Mouse (Mus musculus): ENCODE results near the gene Shroom3.

Shroom3 gene

DNA sequence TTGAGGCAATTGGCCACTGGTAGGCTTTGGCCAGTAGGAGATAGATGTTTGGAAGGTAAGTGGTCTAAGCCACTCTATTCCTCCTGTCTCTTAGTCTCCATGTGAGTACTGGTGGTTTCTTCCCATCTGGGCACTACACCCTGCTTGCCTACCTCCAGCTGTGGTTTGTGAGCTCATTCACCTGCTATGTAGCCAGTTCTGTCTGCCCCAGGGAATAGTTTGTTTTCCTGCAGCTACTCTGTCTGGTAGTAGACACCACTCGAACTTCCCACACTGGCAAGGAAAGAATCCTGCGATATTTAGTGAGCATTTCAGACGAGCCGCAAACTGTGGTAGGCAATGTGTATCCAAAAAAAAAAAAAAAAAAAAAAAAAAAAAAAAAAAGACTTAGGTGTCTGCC lies 68.3 kb downstream of the Shroom3 start:
- no peak for DNase-seq (ENCODE audit: inconsistent ontology term)

DNA sequence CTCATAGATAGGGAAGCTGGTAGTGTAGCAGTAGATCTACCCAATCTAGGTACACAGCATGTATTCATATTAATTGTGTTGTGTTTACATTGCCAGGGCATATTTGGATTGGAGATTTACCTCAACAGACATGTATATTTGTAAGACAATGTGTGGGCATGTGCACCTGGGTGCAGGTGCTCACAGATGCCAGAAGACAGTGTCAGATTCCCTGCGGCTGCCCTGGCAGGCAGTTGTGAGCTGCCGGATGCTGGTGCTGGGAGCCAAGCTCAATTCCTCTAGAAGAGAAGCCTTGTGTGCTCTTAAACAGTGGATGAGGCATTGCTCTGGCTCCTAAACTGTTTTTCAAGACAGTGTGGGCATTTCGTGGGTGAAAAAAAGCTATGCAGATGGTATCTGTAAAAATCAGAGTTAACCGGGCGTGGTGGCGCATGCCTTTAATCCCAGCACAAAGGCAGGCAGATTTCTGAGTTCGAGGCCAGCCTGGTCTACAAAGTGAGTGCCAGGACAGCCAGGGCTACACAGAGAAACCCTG lies 72.1 kb downstream of the Shroom3 start:
- DNase-seq (ENCODE audit: inconsistent ontology term), result no peak

DNA sequence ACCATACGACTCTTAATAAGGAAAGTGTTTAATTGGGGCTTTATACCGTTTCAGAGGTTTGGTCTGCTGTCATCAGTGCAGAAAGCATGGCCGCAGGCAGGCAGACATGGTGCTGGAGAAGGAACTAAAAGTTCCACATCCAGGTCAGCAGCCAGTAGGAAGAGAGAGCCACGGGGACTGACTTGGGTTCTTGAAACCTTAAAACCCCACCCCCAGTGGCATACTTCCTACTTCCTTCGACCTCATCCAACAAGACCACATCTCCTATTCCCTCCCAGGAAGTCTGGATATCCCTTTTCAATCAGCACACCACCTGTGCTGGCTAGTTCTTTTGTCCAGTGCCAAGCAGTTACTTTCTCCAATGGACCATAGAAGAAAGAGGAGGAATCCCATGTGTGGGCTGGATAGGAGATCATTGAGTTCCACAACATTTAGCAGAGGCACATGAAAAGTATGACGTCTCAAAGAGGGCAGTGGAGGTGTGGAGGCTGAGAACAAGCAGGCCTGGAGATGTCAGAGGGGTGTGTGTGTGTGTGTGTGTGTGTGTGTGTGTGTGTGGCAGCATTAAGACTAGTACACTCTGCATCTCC lies 76.0 kb downstream of the Shroom3 start:
- DNase-seq (ENCODE audit: inconsistent ontology term), result no peak

DNA sequence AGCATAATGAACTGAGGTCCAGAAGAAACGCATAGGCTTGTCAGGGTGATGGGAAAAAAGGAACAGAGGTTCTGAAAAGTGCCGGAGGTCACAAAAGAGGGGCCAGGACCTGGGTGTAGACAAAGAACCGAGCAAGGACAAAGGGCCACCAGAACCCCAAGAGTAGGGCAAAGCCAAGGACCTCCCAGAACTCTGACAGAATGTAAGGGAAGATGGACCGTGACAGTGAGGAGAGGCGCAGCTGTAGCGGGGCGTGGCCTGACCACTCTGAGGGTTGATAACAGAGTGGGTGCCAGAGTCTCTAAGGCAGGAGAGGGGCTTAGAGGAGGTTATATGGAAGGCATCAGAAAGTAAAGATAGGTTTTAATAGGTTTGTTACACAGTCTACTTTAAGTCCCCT lies 77.3 kb downstream of the Shroom3 start:
- no peak for DNase-seq (ENCODE audit: inconsistent ontology term)

DNA sequence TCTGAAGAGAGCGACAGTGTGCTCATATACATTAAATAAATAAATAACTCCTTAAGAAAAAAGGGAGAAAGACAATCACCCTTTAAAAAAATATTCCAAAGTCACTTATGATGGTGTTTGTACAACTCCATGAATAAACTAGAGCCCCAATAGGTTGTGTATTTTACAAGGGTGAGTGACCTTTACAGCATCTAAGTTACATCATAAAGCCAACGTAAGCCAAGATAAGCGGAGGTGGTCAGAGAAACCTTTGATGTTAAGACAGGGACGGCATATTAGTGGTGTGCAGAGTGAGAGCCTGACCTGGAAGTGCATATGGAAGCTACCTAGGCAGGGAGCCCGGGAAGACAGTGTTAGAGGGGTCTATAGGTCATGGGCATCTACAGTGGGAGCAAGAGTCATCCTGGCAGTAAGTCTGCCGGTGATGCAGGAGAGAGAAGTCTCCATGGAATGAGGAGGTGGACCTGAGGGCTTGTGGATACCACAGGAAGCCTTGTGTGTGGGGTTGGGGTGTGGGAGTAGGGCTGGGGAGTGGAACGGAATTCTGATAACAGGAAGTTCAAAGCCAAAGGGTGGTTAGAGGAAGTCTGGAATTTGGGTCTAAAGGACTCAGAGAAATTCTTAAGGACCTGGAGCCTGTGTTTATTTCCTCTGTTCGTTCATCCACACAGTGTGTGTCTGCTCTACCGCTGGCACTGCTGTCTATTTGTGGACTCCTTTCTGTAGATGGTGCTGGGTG lies 78.5 kb downstream of the Shroom3 start:
- DNase-seq (ENCODE audit: inconsistent ontology term), result no peak

DNA sequence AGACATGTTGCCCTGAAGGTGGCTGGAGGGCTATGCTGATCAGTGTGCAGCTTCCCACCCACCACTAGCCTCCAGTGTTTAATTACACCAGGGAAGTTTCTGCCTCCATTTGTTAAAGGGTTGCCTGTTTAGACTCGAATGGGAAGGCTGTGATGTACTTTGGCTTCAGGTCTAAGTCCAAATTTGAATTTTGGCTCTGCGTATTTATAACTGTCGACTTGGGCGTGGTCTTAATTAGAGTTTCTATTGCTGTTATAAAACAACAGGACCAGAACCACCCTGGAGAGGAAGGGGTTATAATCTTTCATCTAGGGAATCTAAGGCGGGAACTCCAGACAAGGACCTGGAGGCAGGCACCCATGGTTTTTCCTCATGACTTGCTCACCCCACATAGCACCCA lies 79.2 kb downstream of the Shroom3 start:
- no peak for DNase-seq (ENCODE audit: inconsistent ontology term)

DNA sequence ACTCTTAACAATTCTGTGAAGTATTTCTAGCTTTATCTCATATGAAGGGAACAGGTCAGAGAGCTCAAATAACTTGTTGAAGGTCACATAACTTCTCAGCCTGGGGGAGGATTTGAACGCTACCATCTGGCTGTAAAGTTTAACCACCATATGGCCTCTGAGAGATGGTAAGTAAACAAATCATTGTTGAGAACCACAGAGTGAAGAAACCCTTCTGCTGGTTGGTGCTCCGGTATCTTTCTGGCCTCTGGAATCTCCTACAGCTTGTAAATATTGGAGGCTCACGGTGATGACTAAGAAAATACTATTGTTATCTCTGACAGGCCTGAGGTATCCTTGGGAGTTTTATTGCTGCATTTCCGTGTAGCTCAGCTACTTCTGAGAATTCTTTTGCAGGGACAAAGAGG lies 80.3 kb downstream of the Shroom3 start:
- DNase-seq (ENCODE audit: inconsistent ontology term), result peak; percentile 92

DNA sequence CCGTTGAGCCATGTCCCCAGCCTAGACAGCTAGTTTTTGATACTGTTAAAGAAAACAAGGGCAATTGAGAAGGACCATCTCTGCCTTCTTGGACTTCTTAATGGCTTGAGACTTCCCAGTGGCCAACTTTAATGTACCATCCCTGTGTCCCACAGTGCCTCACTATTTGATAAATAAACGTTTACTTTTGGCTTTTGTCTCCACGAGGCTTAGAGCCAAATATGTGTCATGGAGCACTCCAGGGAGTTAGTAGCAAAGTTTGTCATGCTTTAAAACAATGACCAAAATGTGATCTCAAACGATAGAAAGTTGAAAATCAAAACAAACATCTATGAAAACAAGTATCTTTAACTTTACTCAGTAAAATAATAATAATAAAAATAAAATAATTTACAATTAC lies 83.1 kb downstream of the Shroom3 start:
- no peak for DNase-seq (ENCODE audit: inconsistent ontology term)

DNA sequence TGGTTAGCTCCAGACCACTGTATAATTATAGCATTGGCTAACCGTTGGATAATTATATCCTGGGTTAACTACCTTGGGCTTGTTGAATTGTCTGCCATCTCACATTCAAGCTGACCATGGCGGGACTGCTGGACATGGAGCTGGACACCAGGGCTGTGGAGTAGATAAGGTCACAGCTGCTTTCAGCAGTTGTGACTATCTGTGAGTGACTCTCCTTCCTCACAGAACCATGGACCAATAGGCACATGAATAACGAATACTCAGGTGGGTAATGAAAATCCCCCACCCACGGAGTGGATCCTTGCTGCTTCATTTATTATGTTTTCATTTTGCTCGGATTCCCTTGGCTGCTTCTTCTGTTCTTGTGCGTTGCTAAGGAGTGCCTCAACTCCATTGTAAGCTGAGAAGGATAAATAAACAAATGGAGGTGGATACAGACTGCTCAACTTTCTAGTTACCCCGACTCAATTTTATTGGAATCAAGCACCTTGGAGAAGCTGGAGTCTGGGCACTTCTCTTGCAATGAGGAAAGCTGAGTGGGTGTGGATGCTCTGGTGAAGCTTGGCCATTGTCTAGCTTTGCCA lies 84.1 kb downstream of the Shroom3 start:
- peak; percentile 66 for DNase-seq (ENCODE audit: inconsistent ontology term)

DNA sequence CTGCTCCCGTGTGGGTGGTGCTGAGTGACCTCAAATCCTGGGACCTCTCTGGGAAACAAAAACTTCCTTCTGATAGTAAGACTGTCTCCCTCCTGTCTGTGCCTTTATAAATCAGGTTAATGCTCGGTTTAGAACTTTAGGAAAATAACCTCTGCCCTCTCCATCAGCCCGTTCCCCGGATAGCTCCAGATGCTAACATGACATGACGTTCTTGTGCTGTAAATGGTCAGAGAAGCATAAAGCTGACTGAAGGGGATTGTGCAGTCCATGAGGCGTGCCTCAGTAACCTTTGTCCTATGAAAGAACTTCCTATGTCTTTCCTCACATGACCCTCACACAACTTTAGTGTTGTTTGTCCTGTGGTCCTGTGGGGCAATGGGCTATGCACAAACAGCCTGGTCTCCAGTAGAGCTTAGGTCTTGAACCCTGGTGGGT lies 84.6 kb downstream of the Shroom3 start:
- no peak for DNase-seq (ENCODE audit: inconsistent ontology term)

DNA sequence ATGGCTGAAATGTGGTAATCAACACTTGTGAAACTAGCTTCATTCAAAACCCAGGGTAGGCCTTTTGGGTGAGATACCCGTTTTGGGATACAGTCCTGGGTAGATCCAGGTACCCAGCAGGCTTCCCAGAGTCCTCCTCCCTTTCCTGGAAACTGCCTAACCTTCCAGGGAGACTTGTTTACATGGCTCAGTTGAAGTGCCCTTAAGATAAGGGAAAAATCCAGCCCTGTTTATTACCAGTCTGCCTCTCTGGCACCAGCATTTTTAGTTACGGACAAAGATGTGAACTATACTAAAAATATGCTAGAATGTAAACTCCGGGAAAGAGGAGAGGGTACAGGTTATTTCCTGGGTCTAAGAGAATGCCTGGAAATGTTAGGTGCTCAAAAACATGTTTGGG lies 90.6 kb downstream of the Shroom3 start:
- DNase-seq (ENCODE audit: inconsistent ontology term), result no peak

DNA sequence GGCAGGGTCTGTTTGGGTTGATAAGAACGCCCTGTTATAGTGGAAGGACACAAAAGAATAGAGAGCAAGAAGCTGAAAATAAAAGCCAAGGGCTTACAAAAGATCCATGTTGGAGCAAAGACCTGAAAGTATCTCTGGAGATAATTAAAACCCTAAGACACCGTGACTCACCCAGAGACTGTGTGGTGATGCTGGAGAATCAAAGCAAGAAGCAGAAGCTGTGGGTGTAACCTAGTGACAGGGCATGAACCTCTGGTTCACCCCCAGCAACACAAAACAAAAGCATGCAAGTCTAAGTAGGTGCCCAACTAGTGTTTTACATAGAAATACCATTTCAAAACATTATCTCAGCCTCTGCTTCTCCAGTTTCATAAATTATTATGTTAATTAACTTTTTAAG lies 91.2 kb downstream of the Shroom3 start:
- DNase-seq (ENCODE audit: inconsistent ontology term), result no peak

DNA sequence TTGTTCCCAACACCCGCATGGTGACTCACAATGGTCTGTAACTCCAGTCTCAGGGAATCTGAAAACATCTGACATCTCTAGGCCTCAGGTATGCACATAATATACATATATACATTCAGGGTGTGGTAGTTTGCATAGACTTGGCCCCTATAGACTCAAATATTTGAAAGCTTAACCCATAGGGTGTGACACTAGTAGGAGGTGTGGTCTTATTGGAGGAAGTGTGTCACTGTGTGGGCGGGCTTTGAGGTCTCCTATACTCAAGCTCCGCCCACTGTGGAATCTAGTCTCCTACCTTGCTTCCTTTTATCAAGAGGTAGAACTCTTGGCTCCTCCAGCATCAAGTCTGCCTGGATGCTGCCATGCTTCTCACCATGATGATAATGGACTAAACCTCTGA lies 91.7 kb downstream of the Shroom3 start:
- no peak for DNase-seq (ENCODE audit: inconsistent ontology term)

DNA sequence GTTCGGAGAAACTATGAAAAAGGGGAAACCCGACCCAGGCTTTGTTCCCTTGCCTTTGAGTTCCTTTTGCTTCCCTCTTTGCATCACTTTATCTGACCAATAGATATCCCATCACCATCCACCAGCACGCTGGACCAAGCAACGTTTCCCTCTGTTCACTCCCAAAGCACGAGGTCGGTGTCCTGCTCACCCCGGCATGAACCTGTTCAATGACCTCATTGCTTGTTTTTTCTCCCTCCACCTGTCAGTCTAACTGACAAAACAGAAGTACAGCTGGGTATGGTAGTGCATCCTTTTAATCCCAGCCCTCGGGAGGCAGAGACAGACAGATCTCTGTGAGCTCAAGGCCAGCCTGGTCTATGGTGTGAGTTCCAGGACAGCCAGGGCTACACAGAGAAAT lies 95.2 kb downstream of the Shroom3 start:
- no peak for DNase-seq (ENCODE audit: inconsistent ontology term)

DNA sequence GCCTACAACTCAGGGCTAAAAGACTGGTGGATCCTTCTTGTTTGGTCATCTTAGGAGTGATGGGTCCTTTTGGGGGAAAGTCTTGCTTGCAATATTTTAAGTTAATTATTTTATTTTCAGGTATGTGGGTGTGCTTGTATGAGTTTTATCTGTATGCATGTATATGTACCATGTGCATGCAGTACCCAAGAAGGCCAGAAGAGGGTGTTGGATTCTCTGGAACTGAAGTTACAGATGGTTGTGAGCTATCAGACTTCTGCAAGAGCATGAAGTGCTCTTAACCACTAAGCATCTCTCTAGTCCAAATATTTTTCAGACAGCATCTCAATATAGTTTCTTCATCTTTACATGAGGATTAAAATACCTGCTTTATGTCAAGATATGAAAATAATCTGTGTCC lies 97.8 kb downstream of the Shroom3 start:
- DNase-seq (ENCODE audit: inconsistent ontology term), result no peak

DNA sequence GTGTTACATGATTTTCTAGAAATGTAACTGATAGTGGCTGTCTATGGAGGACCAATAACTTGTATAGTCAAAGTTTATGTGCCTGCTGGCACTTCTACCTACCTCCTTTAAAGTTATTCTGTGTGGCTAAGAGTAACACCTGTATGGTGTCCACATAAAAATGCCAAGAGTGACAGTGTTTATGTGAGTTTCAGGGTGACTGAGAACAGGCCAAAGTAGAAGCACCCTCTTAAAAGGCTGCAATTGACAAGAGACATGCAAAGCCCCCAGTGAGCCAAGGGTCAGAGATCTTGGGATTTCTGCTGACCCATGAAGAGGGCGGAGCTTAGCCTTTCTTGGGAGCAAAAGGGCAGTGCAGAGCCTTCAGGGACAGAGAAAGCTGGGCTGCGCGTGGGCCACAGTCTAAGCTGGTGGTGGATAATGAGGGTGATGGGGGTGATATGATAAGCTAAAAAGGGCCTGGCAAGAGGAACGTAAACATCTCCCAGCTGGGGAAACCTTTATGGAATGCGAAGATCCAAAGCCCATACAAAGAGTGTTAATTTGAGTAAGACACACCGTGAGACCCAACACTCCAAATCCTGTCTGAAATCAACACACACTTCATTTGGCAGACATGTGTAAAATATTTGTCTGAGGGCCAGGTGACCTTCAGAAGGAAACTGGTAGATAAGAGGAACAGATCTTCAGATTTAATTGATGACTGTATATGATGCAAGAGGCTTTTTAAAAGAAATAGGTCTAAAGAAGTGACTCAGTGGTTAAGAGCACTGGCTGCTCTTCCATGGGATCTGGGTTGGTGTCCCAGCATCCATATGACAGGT lies 101.0 kb downstream of the Shroom3 start:
- DNase-seq (ENCODE audit: inconsistent ontology term), result no peak

DNA sequence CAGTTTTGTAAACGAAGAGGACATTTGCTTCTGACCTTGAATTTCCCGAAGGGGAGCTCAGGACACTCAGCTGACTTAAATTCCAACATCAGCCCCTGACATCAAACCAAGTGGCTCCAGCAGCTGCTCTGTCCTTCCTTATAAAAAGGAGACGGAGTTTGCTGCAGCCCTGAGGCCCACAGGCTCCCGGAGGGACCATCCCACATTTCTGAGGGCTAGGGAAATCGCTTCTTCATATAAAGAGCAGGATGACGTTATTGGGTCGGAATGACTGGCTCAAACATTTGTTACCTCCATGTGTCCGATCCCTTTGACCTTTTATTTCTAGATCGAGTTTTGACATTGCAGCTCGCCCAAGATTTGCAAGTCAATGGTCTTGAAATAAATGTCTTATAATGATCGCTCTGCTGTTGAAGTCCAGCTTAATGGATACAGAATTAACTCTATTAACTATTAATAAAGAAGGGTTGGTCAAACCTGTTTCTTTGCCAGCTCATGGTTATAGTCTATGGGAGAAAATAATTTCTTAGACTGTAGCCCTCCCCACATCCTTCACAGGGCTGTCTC lies 102.7 kb downstream of the Shroom3 start:
- DNase-seq (ENCODE audit: inconsistent ontology term), result no peak

DNA sequence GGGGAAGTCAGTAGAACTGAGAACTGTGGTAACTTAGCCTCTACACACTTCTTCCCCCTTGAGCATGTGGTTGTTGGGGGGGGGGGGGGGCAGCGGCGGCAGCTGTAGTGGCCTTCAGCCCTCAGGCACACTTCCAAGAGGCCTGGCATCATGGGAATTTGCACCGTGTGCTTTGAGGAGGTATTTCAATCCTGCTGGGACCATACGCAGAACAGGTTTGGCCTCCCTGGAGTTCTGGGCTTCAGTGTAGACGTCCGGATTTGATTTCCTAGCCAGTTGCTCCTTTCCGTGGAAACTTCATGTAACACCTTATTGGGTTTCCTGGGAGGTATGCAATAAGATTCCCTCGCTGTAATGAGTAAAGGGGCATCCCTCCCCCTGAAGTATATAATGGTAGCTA lies 105.8 kb downstream of the Shroom3 start:
- DNase-seq (ENCODE audit: inconsistent ontology term), result no peak

DNA sequence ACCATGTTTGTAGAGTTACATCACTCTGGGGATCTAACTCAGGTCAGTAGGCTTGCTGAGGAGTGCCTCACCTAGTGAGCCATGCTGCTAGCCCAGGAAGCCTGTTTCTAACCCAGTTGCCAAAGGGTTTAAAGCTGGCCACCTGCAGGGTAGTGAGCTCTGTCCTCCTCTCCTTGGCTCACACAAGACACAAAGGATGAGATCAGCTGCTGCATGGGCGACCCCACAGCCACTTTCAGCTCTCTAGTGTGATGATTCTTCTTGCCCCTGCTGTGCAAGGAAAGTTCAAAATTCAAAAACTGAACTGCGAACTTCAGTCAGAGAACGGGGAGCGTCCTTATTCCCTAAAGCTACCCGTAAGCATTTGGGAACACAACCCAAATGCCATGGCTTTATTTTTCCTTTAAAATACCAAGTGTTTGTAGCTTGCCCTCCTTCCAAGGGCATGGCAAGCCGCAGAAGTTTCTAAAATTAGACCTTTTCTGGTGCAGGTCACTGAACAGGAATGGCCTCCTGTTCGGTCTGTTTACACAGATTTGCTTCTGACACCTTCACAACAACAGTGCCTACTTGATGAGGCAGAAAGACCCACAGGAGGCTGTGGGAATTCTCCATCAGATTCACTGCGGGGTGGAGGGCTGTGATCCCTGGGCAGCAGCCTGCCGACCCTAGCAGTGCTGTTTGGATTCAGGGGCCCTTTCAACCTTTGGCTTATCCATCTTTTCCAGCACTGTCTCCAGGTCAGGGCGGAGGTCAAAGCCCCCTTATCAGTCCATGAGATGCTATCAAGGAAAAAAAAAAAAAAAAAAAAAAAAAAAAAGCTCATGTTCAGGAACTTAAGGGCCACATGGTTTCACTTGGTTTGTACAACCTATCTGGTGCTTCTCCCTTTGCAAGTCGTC lies 113.1 kb downstream of the Shroom3 start:
- DNase-seq (ENCODE audit: inconsistent ontology term), result peak; percentile 70

DNA sequence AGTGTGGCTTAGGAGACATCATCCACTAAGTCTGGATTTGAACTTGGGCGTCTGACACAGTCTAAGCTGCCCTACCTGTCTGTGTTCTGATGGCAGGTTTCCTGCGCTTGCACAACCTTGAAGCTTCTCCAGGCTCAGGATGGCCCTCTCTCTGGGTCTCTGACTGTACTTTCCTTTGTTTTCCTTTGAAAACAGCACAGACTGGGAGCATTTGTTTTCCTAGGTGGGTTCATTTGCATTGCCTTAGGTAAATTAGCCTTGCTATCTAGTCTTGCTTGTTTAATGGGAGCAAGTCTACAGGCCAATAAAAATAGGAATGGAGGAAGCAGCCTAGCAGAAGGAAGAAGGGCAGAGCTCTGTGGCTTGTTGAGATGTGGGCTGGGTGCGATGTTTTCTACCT lies 114.7 kb downstream of the Shroom3 start:
- no peak for DNase-seq (ENCODE audit: inconsistent ontology term)

DNA sequence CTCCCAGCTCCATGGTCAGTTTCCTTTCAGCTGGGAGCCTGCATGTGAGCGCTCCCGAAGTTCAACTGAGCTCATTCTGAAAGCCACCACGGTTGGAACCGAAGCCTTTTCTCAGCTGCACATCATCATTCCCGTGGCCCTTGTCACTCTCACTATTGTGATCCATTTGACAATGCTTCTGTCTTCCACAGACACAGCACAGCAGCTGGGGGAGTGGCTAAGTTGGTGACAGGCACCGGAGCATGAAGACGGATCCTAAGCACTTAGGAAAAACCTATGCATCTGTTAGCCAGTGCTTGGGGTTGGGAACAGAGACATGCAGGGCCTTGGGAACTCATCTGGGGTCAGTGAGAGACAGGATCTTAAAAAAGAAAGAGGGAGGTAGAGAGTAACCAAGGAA lies 121.1 kb downstream of the Shroom3 start:
- peak; percentile 63 for DNase-seq (ENCODE audit: inconsistent ontology term)

Measured in Muller cell, postnatal 12 days (primary cell).